Mouse (Mus musculus) neural tube, embryonic 10.5 days (tissue): ENCODE results near the gene Atrnl1.

Experiments
- DNase-seq: peaks from one replicate; pipeline ENCODE4 v3.0.0-alpha.2; 2017; ENCODE audit warnings: low spot score; ENCODE audit errors: extremely low spot score

Gene Atrnl1

GRCm38 (mm10) chr19:57610476-57611261 lies at the start of gene Atrnl1:
Gene Atrnl1, plus strand, starts transcription at chr19:57611034.
- peak; percentile 87 for DNase-seq

- DNase-seq = no peak
These were observed 49.3 kb upstream of the Atrnl1 start for GRCm38 (mm10) chr19:57561486-57561885.

GRCm38 (mm10) chr19:57569040-57569439 lies 41.8 kb upstream of the Atrnl1 start:
- DNase-seq = no peak

GRCm38 (mm10) chr19:57572360-57573237 lies 38.2 kb upstream of the Atrnl1 start:
- no peak for DNase-seq

- no peak for DNase-seq
These were observed 37.4 kb upstream of the Atrnl1 start for GRCm38 (mm10) chr19:57573470-57573869.

GRCm38 (mm10) chr19:57575027-57575426 lies 35.8 kb upstream of the Atrnl1 start:
- no peak for DNase-seq

- no peak for DNase-seq
These were observed 34.0 kb upstream of the Atrnl1 start for GRCm38 (mm10) chr19:57576836-57577235.

GRCm38 (mm10) chr19:57577256-57577655 lies 33.6 kb upstream of the Atrnl1 start:
- no peak for DNase-seq

GRCm38 (mm10) chr19:57580962-57581361 lies 29.9 kb upstream of the Atrnl1 start:
- DNase-seq = no peak

- DNase-seq = no peak
These were observed 25.5 kb upstream of the Atrnl1 start for GRCm38 (mm10) chr19:57585231-57585792.

- peak; percentile 16 for DNase-seq
These were observed 24.7 kb upstream of the Atrnl1 start for GRCm38 (mm10) chr19:57586172-57586571.

- DNase-seq = no peak
These were observed 21.3 kb upstream of the Atrnl1 start for GRCm38 (mm10) chr19:57589516-57589915.

GRCm38 (mm10) chr19:57590895-57591294 lies 19.9 kb upstream of the Atrnl1 start:
- DNase-seq = no peak

- DNase-seq = no peak
These were observed 19.2 kb upstream of the Atrnl1 start for GRCm38 (mm10) chr19:57591631-57592030.

- no peak for DNase-seq
These were observed 18.5 kb upstream of the Atrnl1 start for GRCm38 (mm10) chr19:57592355-57592754.

- no peak for DNase-seq
These were observed 11.7 kb upstream of the Atrnl1 start for GRCm38 (mm10) chr19:57599126-57599525.

- no peak for DNase-seq
These were observed 10.5 kb upstream of the Atrnl1 start for GRCm38 (mm10) chr19:57600233-57600929.

GRCm38 (mm10) chr19:57600930-57601328 lies 9.9 kb upstream of the Atrnl1 start:
- DNase-seq = no peak

- DNase-seq = no peak
These were observed 7.2 kb upstream of the Atrnl1 start for GRCm38 (mm10) chr19:57603593-57603992.

GRCm38 (mm10) chr19:57605941-57606340 lies 4.9 kb upstream of the Atrnl1 start:
- DNase-seq = no peak

- no peak for DNase-seq
These were observed 4.5 kb upstream of the Atrnl1 start for GRCm38 (mm10) chr19:57606351-57606750.
